Mouse (Mus musculus) NIH3T3 (cell line): ENCODE data around the gene Arhgap29.
A peak's percentile ranks its signal among the peaks of the same experiment; 100 is the strongest.

Experiments
- DNase-seq: peaks from one replicate; pipeline ENCODE4 v3.0.0-alpha.2; 2012; ENCODE audit warnings: low read depth

Gene Arhgap29

DNA sequence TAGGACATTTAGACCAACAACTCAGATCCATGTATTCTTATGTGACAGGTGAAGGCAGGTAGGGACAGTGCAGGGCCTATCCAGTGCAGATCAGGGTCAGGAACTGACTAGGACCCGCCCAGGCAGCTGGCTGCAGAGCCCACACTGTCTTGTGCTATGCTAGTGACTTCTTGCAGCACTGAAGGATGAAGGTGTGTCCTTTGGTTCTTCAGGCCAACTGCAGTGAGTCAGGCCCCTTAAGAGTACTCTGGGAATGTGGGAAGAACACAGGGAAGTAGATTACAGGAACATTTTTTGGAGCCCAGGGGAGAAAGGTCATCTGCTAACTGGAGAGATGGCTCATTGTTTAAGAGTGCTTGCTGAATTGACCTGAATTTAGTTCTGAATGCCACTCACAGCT is 60.1 kb downstream of the Arhgap29 start:
- no peak for DNase-seq

DNA sequence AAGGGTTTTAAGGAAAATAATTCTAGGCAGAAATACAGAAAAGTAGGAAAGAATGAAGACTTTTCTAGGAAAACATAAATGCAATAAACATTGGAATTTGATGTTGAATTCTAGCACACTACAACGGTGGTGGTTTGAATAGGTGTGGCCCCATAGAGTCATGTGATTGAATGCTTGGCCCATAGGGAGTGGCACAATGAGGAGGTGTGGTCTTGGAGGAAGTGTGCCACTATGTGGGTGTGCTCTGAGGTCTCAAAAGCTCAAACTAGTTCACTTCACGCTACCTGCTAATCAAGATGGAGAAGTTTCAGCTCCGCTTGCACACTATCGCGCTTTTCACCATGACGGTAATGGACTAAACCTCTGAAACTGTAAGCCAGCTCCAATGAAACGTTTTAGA is 66.1 kb downstream of the Arhgap29 start:
- DNase-seq: no peak

GRCm38 (mm10) chr3:122019159-122019558 is 66.8 kb downstream of the Arhgap29 start:
- DNase-seq: no peak

GRCm38 (mm10) chr3:122021029-122021652 is 68.8 kb downstream of the Arhgap29 start:
- no peak for DNase-seq

- DNase-seq: peak; percentile 28
These were observed 70.0 kb downstream of the Arhgap29 start for GRCm38 (mm10) chr3:122022355-122022754.

DNA sequence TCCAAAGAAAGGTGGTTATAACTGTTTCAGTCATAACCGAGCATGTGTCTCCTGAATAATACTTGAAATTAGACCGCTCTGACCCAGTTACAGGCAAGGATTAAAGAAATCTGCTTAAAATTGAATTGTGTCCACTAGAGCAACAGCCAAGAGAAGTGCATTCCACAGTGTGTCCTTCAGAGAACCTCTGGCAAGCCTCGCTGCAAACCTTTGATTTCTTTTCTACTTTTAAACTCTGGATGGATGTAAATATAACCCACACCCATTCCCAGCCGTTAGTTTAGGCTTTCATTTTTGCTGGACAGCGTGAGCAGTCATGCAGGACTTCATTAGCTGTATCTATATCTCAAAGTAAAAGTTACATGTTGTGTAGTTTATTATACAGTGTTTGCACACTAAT is 74.3 kb downstream of the Arhgap29 start:
- DNase-seq: peak; percentile 64

DNA sequence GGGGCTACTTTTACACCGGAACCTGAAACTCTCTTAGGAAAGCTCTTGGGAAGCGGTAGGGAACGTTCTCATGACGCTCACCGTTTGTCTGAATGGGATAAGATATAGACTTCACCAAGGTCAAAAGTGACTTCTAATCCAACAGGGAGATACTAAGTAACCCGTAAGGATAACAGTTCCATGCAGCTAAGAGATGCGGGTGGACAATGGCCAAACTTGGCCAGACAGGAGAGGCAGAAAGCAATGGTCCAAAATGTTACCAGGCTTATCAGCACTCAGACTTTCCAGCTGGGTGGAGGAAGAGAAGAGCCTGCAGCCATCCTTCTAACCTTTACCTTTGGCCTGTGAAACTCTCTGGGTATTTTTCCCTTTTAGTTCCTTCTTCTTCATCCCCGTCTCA is 75.4 kb downstream of the Arhgap29 start:
- no peak for DNase-seq

DNA sequence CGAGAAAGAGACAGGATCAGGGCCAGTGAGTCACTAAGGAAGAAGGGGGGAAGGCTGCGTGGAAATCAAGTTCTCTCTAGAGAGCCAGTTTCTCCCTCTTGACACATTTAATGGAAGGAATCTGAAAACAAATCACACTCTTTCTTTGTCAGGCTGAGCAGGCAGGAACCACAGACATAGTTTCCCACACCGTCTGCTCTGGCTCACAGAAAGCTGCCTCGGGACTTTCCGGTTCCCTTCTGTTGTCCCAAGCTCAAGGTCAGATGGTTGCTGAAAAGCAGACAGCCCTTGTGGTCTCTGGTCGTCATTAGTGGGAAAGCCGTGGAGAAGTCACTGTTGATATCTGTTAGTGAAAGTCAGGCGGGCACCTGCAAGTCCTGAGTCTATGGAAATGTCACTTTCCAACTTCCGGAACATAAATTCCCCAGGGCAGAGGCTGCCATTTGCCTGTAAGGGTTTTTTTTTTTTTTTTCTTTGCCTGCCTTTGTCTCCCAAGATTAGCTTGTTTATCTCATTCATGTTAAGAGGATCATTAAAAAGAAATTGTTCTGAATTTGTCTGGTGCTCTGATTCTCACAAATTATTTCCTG is 81.0 kb downstream of the Arhgap29 start:
- peak; percentile 25 for DNase-seq

DNA sequence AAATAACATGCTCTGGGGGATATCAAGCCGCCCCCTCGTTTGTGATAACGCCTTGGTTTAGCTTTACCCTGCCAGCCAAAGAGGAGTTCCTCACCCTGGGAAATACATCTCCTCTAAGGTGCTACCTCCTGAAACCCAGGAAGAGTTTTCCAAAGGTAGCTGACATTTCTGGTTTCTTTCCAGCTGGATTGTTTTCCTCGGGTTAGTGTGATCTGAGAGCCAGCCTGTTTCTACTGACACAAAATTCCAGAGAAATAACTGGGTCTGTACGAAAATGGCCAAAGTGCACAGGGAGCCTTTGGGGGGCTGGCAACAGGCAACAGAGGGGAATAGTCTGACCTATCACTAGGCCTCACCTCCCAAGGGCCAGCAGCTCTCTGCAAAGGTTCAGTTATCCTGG is 81.9 kb downstream of the Arhgap29 start:
- DNase-seq: no peak

- DNase-seq: no peak
These were observed 82.8 kb downstream of the Arhgap29 start for GRCm38 (mm10) chr3:122035092-122035491.

DNA sequence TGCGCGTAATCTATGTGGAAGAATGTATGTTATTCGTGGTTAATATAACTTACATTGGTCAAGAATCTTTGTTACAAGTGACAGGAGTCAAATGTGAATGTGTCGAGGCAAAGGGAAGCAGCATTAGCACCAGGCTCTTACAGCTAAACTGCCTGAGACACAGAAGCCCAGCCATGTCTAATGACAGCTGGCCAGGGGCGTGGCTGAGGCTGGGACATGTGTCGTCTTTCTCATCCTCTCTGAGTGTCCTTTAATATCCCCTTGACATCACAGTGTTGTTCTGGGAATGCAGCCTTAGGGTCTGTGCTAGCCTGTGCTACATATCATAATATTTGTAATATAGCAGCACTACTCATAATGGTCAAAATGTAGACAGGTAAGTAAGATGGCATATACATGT is 88.2 kb downstream of the Arhgap29 start:
- no peak for DNase-seq

GRCm38 (mm10) chr3:122043102-122043501 is 90.8 kb downstream of the Arhgap29 start:
- no peak for DNase-seq

DNA sequence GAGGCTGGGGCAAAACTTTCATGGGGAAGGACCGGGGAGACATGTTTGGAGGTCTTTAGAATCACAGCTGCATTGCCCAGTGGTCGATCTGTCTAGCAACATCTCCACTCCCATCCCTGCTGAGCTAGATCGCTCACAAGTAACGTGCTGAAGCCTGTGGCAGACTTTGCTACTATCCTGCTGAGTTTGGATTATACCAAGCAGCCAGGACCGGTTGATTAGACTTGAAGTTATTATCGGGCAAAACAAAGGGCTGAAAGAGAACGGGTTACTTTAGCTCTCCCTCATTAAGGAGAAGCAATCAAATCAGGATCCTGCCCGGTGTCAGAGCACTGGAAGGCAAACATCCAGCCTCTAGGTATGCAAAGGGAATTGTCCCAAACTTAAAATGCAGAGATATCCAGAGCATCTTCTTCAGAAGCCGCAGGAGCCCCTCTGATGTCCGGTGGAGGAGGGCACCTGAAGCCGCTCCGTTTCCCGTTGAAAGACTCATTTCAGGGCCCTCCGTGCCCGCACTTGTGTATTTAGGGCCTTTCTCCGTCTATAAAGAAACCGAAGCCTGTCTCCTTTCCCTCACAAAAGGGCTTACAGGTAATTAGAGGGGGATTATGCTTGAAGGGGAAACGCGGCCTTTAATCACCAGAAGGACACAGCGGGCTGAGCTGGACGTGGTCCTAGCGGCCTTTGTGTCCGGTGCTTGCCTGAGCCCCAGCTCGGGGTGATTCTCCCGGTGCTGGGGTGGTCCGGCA is 91.6 kb downstream of the Arhgap29 start, which contains the start of gene Abca4:
Gene Abca4 (plus strand): TSS at position 645 of the 749 bp plus-strand sequence.
- DNase-seq: no peak

GRCm38 (mm10) chr3:122046187-122046620 is 93.9 kb downstream of the Arhgap29 start:
- DNase-seq: peak; percentile 55

- peak; percentile 70 for DNase-seq
These were observed 95.1 kb downstream of the Arhgap29 start for GRCm38 (mm10) chr3:122047402-122047801.

GRCm38 (mm10) chr3:122047921-122048861 is 95.8 kb downstream of the Arhgap29 start:
- DNase-seq: peak; percentile 92

GRCm38 (mm10) chr3:122049158-122049557 is 96.8 kb downstream of the Arhgap29 start:
- DNase-seq: peak; percentile 77

GRCm38 (mm10) chr3:122058439-122059198 is 106.3 kb downstream of the Arhgap29 start:
- DNase-seq: no peak

DNA sequence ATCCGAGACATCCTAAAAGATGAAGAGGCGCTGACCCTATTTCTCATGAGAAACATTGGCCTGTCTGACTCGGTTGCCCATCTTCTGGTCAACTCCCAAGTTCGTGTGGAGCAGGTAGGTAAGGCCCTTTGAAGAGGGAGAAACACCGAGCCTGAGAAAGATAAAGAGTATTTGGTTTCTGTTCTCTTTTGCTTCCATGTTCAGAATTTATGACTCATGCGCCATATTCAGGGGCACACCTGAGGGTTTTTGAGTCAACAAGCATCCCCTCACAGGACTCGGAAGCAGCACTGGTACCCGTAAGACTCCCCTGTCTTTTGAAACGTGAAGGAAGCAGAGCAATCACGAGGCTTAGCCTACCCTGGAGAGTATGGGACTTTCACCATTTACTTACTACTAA is 110.2 kb downstream of the Arhgap29 start:
- DNase-seq: no peak

DNA sequence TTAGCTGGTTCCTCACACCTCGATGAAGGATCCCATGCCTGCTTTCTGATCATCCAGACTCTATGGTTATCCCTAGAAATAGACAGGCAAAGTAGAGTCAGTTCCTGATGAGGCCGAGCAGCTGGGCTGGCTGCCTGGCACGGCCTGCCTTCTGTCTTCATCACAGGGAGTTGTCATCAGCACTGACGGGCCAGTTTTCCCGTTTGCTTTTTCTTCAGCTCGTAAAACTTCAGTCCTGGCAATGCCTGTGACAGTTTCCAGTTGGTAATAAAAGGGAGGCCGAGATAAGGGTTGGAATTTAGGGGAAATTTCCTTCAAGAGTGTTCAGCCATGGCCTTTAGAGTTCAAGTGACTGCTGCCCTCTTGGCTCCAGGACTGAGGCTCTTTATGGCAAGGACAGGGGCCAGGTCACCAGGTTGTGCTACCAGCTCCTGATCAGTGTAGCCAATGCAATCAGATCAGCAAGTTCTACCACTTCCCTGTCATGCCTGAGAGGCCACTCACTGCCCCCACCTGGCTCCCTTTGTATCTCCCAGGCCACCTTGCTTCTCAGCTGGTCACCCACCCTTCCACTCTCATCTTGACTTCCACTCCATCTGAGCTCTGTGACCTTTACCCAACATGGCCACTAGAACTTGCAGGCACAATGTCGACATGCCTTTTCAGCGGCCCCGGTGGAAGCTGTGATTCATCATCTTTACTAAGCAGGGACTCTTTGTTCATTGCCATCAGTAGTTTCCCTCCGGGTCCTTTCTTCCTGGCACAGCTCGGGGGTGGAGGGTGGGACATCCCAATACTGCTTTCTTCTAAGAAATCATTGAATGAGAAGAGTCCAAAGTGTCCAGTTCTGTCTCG is 112.4 kb downstream of the Arhgap29 start:
- no peak for DNase-seq
